Mouse (Mus musculus) fibroblast of lung, adult 2 months (primary cell): ENCODE data around the gene Cdc14b.

Source experiments
- DNase-seq: peaks from one replicate; pipeline ENCODE4 v3.0.0-alpha.2; 2011; ENCODE audit warnings: low read depth

The Cdc14b gene

GRCm38 (mm10) chr13:64274879-64275753 is at the start of gene Cdc14b:
Gene Cdc14b (minus strand): TSS chr13:64275290.
- DNase-seq: peak; percentile 25

DNA sequence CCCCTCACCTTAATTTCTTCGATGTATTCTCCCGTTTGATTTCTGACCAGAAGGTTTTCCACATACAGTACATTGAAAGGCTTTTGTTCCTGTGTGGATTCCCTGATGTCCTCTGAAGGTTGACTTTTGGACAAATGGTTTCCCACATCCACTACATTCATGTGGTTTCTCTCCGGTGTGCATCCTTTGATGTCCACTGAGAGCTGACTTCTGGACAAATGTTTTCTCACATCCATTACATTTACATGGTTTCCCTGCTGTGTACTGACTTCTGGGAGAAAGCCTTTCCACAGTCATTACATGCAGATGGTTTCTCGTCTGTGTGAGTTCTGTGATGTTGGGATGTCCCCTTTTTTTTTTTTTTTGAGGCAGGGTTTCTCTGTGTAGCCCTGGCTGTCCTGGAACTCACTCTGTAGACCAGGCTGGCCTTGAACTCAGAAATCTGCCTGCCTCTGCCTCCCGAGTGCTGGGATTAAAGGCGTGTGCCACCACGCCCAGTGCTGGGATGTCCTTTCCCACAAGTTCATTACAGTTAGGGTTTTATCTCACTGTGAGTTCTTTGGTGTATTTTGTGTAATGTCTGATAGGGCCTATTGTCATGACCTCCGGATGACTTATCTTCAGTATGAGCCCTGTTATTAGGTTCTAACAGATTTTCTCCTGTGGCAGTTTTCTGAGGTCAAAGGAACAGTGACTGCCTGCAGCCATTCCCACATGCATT is 47.6 kb upstream of the Cdc14b start:
- DNase-seq: no peak

GRCm38 (mm10) chr13:64320334-64320733 is 45.2 kb upstream of the Cdc14b start:
- DNase-seq: no peak

GRCm38 (mm10) chr13:64319782-64320181 is 44.7 kb upstream of the Cdc14b start:
- no peak for DNase-seq

DNA sequence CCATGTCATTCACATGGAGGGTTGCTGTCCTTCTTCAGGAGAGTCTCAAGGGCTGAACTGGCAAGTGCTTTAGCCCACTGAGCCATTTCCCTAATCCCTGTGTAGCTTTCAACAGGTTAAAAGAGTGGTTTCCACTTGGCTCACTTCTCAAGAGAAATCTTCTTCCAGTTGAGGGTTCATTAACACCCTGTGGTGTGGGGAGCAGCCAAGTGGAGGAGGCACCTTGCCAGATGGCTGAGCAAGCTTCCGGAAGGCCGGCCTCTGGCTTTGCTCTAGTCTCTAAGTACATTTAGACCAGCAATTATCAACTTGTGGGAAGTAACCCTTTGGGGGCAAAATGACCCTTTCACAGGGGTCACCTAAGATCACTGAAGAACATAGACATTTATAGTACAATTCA is 43.3 kb upstream of the Cdc14b start:
- DNase-seq: no peak

- DNase-seq: no peak
Measured at GRCm38 (mm10) chr13:64315483-64316050, 40.5 kb upstream of the Cdc14b start.

DNA sequence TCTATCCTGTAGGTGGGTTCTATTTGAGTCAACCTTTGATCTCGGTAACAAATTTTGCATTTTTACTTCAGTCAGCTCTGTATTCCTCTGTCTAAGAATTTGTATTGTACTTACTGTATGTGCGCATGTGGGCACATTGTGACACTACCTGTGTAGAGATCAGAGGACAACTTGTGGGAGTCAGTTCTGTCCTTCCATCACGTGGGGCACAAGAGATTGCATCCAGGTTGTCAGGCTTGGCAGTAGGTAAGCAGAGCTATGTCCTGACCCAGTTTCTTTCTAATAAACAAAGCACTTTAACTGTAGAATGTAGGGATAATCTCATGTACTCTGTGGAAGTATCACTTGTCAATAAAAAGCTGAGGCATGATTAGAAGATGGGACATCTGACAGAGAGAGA is 39.0 kb upstream of the Cdc14b start:
- DNase-seq: no peak

DNA sequence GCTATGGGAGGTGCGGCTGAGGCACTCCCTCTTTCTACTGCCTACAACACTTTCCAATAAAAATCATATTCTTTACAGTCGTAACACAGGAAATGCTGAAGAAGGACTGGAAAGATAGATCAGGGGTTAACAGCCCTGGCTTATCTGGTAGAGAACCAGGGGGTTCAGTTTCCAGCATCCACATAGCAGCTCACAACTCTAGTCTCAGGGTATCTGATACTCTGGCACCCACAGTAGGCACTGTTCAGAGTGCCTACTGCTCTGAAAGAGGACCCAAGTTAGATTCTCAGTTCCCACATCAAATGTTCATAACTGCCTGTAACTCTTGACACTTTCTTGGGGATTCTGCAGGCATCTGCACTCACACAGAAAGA is 37.8 kb upstream of the Cdc14b start:
- DNase-seq: no peak

DNA sequence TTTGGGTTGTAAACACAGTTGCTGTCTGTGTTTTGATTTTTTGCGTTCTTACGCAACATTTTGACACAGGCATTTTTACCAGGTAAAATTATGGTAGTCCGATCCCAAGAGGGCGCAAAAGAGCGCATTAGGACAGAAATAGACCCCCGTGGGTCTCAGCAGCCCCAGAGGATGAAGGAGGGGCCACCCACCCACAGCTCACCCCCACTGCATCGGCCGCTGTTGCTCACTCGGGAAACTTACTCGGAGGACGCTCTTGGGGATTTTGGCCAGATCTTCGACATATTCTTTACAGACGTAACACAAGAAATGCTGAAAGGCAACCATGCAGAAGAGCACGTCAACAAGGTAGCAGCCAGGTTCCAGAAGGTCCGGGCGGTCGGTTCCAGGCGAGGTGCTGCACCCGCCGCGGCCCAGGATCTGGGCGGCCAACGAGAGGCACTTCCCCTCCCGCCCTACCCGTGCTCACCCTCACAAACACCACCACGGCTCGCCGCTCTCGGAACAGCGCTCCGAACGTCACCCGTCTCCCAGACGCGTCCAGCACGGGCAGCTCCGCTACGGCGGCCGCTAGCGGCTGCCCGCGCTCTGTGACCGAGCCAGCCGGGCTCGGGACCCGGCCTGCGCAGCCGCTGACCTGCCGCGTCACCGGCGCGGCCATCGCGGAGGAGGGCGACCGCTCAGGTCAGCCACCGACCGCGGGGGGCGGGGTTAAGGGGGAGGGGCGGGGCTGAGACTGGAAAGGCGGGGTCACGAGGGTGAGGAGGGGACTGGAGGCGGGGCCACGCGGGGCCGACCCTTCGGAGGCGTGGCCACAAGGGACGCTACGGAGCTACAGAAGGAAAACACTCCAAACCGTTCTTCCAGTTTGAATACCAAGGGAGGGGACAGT is 37.2 kb upstream of the Cdc14b start, which contains the start of gene Aaed1:
Gene Aaed1 (minus strand): TSS at position 687 of the 892 bp plus-strand sequence.
- DNase-seq: peak; percentile 61

GRCm38 (mm10) chr13:64311266-64311665 is 36.2 kb upstream of the Cdc14b start:
- DNase-seq: no peak

DNA sequence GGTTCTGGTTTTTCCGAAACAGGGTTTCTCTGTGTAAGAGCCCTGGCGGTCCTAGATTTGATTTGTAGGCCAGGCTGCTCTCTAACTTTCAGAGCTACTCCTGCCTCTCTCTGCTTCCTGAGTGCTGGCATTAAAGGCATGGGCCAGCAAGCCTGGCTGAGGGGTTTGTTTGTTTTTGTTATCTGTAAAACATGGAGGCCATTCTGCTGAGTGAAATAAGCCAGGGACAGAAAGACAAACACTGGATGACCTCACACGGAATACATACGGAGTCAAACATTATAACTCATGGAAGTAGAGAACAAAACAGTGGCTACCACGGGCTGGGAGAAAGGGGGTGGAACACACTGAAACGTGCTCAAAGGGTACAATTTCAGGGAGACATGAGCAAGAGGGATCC is 35.5 kb upstream of the Cdc14b start:
- DNase-seq: no peak

DNA sequence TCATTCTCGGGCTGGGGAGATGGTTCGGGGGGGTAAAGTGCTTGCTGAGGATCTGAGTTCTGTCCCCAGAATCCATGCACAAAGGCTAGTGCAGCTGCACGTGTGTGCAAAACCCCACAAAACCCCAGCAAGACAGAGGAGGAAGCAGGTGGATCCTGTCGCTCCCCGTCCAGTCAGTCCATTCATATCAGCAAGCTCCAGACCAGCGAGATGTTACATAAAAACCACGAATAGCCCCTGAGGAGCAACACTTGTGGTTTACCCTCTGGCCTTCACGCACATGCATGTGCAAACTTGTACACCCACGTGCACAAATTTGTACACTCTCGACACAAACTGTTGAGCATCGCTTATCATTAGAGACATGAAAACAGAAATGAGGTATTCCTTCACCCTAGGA is 34.8 kb upstream of the Cdc14b start:
- DNase-seq: no peak

DNA sequence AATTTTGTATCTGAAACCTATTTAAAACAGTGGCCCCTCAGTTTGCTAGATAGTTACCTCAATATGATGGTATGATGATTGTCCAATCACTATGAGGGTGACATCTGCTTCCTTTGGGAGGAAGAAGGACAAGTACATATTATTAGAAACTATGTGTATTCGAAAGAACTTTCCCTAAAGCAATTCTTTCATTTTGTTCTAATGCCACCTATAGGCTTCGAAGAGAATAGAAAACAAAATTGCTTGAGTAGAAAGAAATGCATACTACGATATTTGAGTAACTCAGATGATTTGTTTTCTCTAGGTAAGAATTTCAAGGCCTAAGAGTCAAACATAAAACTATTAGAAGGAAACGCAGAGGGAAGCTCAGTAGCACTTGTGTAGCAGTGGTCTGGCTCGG is 33.9 kb upstream of the Cdc14b start:
- DNase-seq: no peak

DNA sequence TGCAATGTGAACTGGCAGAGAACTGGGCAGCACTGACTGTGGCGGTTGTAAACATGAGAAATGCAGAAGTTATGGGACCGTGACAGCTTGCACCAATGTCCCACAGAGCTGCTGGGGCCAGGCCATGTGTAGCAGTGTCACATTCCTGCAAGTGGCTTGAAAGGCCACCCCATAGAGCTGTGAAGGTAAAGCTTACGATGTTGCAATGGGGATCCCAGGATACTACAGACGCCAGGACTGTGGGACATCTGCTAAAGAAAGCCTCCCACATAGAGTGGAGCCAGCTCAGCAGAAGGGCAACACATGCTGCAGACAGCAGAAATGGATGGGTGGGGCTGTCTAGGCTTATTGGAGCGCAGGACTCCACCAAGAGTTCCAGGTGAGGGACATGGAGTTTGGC is 32.4 kb upstream of the Cdc14b start:
- no peak for DNase-seq

- DNase-seq: peak; percentile 55
Measured at GRCm38 (mm10) chr13:64306078-64306477, 31.0 kb upstream of the Cdc14b start.

DNA sequence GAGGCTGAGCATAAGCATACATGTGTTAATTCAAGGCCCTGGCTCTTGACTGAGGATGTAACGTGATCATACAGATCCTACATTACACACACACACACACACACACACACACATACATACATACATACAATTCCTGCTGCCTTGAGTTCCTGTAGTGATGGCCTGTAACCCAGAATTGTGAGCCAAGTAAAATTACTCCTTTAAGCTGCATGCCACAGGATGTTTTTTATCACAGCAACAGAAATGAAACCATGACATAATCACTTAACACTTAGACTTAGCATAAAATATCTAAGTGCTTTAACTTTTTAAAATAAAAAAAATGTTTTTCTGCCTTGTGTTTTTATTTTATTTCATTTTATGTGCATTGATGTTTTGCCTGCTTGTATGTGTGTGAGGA is 24.0 kb upstream of the Cdc14b start:
- DNase-seq: no peak

DNA sequence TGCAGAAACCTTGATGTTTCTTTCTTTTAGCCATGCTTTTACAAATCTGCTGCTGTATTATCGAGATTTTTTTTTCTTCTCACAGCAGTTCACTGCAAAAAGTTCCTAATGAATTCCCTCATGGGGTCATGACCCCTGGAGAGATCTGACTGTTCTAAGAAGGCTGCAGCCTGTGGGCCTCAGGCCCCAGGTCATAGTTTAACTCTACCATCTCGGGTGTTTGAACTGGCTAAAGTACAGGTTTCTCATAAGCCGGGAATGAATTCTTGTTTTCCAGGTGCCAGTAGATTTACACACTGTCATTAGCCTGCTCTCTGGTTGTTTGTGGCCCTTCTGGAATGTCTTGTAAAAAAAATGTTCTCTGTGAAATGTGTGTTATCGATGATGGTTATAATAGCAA is 11.7 kb upstream of the Cdc14b start:
- no peak for DNase-seq

GRCm38 (mm10) chr13:64286321-64286720 is 11.2 kb upstream of the Cdc14b start:
- DNase-seq: no peak

GRCm38 (mm10) chr13:64284676-64285075 is 9.6 kb upstream of the Cdc14b start:
- no peak for DNase-seq

GRCm38 (mm10) chr13:64280940-64281339 is 5.8 kb upstream of the Cdc14b start:
- no peak for DNase-seq

DNA sequence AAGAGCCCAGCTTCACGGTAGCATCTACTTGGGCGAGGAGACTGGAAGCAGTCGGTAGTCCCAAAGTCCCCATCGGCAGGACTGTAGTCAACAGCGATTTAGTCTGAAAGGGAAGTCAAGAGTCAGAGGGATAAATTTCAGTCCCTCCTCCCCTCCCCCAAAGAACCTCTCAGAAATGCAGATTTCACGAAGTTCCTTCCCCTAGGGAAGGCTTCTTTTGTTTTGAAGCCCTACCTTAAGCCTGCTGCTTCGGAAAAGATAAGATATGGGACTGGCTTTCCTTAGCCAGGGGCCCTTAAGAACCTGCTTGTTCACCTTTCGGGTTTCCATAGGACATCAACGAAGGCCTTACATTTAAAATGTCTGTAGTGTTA is 651 bp upstream of the Cdc14b start:
- no peak for DNase-seq
